Mouse (Mus musculus) liver, embryonic 13.5 days (tissue): ENCODE results near the gene Alg2. TPM values are rescaled to one million over a fixed set of nuclear protein-coding genes. Genes with fewer than 3 reads are reported as not detected.
A peak's percentile ranks its signal among the peaks of the same experiment; 100 is the strongest.

Source experiments
- ATAC-seq: fragments of 200-750 bp; cut with Nextera tagmentation; 2 replicates; pipeline ENCODE4 v1.8.0; 2017; ENCODE audit warnings: low read depth, mild to moderate bottlenecking, moderate number of reproducible peaks, moderate library complexity
- DNase-seq: peaks from one replicate; pipeline ENCODE4 v3.0.0; 2022
- H3K27ac ChIP-seq: fragments of 300-500 bp; sonication (generic); 2 replicates; pipeline ENCODE4 v1.5.1; 2015; ENCODE audit warnings: moderate library complexity, mild to moderate bottlenecking, inconsistent platforms
- H3K27me3 ChIP-seq: fragments of 300-500 bp; sonication (generic); 2 replicates; pipeline ENCODE4 v1.6.1; 2015; ENCODE audit warnings: mild to moderate bottlenecking, inconsistent platforms
- H3K36me3 ChIP-seq: fragments of 300-500 bp; sonication (generic); 2 replicates; pipeline ENCODE4 v1.6.1; 2015; ENCODE audit warnings: mild to moderate bottlenecking, inconsistent platforms
- H3K4me1 ChIP-seq: fragments of 300-500 bp; sonication (generic); replicated peaks from 2 replicates; pipeline ENCODE4 v1.6.1; 2015; ENCODE audit warnings: inconsistent platforms
- H3K4me2 ChIP-seq: fragments of 300-500 bp; sonication (generic); 2 replicates; pipeline ENCODE4 v1.6.1; 2015; ENCODE audit warnings: inconsistent platforms, mild to moderate bottlenecking, moderate library complexity
- H3K4me3 ChIP-seq: fragments of 300-500 bp; sonication (generic); replicated peaks from 2 replicates; pipeline ENCODE4 v1.5.1; 2015; ENCODE audit warnings: mild to moderate bottlenecking, inconsistent platforms
- H3K9ac ChIP-seq: fragments of 300-500 bp; sonication (generic); 2 replicates; pipeline ENCODE4 v1.6.1; 2015; ENCODE audit warnings: mild to moderate bottlenecking, inconsistent platforms
- H3K9me3 ChIP-seq: fragments of 300-500 bp; sonication (generic); replicated peaks from 2 replicates; pipeline ENCODE4 v1.6.1; 2016; ENCODE audit warnings: inconsistent platforms
- WGBS: fragments of 180-500 bp; shearing (Covaris S2); methylation state at CpG from one replicate; pipeline ENCODE4 v1.1.7; 2015; ENCODE audit not compliant: insufficient replicate concordance; 5-methylcytosine and 5-hydroxymethylcytosine counted together
- polyA plus RNA-seq: library from polyadenylated mRNA; unstranded; fragments of >200 nt; fragmentation: Nextera tagmentation; extraction: Ambion mirVana; gene quantifications from 2 replicates; pipeline ENCODE4 v1.2.1, GENCODE M21; 2015

Alg2 gene
- polyA plus RNA-seq, 1 experiment from 2014 or later, result 16.2 TPM

DNA sequence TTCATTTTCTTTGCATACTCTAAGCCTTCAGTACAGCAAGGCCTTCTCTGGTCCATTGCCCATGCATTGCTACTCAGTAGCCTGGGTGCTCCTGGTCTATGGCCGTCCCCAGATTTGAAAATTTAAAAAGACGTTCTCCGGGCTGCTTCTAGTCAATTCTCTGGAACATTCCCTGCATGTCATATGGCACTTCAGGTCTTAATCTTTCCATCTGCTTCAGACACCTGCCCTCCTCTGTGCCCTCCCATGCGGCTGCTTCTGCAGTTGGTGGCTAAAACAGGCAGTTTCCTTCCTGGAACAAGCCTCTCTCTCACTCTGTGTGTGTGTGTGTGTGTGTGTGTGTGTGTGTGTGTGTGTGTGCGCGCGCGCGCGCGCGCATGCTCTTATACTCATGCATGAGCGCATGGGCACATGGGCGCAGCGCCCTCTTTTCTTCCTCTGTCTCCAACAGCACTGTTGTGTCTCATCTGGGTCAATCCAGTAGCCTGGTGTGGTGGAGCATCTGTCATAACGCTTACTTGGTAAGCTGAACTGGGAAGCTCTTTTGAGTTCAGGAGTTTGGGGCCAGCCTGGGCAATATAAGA is 48.8 kb downstream of the Alg2 start:
- WGBS, result 86% methylated on average over 11 of the region's 16 CpGs
- ATAC-seq (no peak), DNase-seq (no peak)

DNA sequence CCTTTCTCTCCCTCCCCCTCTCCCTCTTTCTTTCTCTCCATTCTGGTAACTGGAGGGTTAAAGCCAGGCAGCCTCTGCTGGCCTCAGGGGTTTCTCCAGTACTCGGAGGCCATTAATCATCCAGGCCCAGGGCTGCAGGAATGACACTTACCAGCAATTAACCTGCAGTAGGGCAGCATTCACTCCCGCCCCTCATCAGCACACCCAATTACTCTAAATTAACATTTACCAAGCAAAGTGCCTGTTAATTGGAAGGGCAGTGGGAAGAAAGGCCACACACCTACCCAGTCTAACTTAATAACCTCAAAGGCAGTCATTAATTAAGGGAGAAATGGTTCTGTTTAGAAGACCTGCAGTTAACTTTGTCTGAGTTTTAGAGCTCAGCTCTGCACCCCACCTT is 49.8 kb downstream of the Alg2 start:
- DNase-seq, result no peak
- WGBS, result 28% methylated on average over 2 of the region's 2 CpGs
- H3K4me1 ChIP-seq, result peaks cover 11% of the 10 kb centered on the region
- no peaks in the 10 kb centered on the region for H3K9me3 ChIP-seq
- no peaks in the 10 kb centered on the region for H3K36me3 ChIP-seq
- no peak overlapping the region for H3K9ac ChIP-seq
- no peak overlapping the region for H3K4me3 ChIP-seq
- H3K27me3 ChIP-seq, result no peaks in the 10 kb centered on the region
- ATAC-seq, result no peak
- no peak overlapping the region for H3K27ac ChIP-seq
- H3K4me2 ChIP-seq, result no peak overlapping the region

More for the DNA sequence above, 48.8 kb downstream of the Alg2 start:
- H3K9me3 ChIP-seq, result no peaks in the 10 kb centered on the region
- no peaks in the 10 kb centered on the region for H3K27me3 ChIP-seq
- no peak overlapping the region for H3K4me2 ChIP-seq
- no peak overlapping the region for H3K4me3 ChIP-seq
- no peaks in the 10 kb centered on the region for H3K36me3 ChIP-seq
- peaks cover 11% of the 10 kb centered on the region for H3K4me1 ChIP-seq
- H3K9ac ChIP-seq, result no peak overlapping the region
- no peak overlapping the region for H3K27ac ChIP-seq

DNA sequence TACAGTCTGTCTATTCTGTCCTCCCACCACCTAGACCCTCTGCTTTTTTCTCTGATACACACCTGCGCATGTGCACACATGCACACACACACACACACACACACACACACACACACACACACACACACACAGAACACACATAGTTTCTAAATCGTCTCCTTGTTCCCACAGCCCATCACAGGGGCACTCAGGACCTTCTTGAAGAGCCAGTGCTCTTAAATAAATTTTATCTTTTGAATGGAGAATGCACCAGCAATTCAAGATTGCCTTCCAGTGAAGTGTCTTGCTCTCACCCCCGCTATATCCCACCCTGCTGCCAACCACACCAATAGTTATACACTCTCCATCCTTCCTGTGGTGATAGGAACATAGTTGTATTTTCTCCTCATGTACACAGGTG is 51.2 kb downstream of the Alg2 start:
- H3K9ac ChIP-seq, result no peak overlapping the region
- DNase-seq (no peak), ATAC-seq (no peak)
- H3K4me1 ChIP-seq, result peaks cover 11% of the 10 kb centered on the region
- no peak overlapping the region for H3K27ac ChIP-seq
- 57% methylated on average over 3 of the region's 3 CpGs for WGBS
- no peak overlapping the region for H3K4me3 ChIP-seq
- no peaks in the 10 kb centered on the region for H3K9me3 ChIP-seq
- H3K4me2 ChIP-seq, result no peak overlapping the region
- no peaks in the 10 kb centered on the region for H3K36me3 ChIP-seq
- no peaks in the 10 kb centered on the region for H3K27me3 ChIP-seq

DNA sequence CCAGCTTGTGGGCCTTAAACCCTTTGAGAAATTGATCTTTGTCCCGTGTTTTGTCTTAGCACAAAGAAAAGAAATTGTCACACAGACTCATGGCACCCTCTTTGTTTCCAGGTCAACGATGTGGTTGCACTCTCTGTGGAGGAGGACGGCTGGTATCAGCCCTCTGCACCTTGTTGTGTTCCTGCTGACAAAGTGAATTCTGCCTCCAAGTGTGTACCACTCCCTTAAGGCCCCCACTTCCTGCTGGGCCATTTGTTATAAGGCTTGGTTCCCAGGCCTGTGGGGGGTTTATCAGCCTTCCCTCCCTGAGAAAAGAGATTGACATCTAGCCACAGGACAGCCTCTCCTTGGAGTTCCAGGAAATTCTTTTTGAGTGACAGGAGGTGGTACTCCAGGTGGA is 51.9 kb downstream of the Alg2 start:
- ATAC-seq, result peak; percentile 65

DNA sequence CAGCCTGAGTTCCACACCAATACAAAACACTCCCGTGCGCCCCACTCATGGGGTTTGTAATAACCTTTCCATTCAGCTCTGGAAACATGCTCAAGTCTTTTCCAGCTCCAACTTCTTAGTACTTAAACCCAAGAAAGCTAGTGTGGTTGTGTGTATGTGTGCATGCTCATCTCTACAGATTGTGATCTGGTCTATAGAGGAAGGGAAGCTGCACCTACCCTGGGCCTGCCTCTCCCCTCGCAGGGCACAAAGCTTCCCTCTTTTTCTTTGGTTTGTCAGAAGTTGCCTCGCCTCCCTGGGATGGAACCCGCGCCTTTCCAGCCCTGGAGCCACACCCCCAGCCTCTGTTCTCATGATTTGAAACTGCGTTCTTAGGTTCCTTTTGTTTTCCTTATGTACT is 53.9 kb downstream of the Alg2 start:
- H3K36me3 ChIP-seq, result no peaks in the 10 kb centered on the region
- H3K4me1 ChIP-seq, result peaks cover 11% of the 10 kb centered on the region
- 39% methylated on average over 7 of the region's 7 CpGs for WGBS

More for the DNA sequence above, 51.9 kb downstream of the Alg2 start:
- H3K4me2 ChIP-seq, result no peak overlapping the region
- no peak for DNase-seq
- no peaks in the 10 kb centered on the region for H3K27me3 ChIP-seq
- H3K36me3 ChIP-seq, result no peaks in the 10 kb centered on the region
- no peak overlapping the region for H3K27ac ChIP-seq
- H3K9me3 ChIP-seq, result no peaks in the 10 kb centered on the region
- no peak overlapping the region for H3K9ac ChIP-seq
- H3K4me1 ChIP-seq, result peaks cover 11% of the 10 kb centered on the region
- WGBS, result 3% methylated on average over 3 of the region's 3 CpGs
- H3K4me3 ChIP-seq, result no peak overlapping the region

DNA sequence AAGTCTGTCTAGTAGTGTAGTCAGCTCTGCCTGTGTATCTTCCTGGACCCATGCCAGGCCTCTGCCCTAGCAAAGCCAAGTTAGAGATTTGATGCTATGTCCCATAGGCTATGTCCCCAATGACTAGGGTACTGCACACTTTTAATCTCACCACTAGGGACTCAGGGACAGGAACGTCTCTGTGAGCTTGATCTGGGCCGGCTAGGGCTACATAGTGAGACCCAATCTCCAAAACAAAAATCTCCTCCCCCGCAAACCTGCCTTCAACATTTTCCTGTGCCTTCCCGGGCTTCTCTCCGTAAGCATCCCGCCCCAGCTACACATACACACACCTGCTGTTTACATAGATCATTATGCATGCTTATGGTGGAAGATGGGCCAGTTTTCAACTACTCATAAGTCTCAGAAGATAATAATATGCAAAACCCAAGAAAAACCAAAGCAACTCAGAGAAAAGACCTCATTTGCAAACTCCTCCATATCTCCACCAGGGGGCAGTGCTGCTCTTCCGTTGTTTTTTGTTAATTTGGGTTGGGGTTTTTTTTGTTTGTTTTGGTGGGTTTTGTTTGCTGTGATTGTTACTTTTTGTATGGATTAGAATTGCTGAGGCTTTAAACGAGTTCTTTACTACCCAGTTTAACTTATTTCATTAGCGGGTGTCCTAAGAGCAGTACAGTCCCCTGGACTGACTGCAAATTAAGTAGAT is 54.7 kb downstream of the Alg2 start:
- H3K27ac ChIP-seq, result no peak overlapping the region
- WGBS, result 26% methylated on average over 9 of the region's 9 CpGs
- DNase-seq (no peak), ATAC-seq (no peak)
- H3K9ac ChIP-seq, result no peak overlapping the region
- no peak overlapping the region for H3K4me3 ChIP-seq
- no peaks in the 10 kb centered on the region for H3K27me3 ChIP-seq
- H3K9me3 ChIP-seq, result no peaks in the 10 kb centered on the region
- no peak overlapping the region for H3K4me2 ChIP-seq
- no peaks in the 10 kb centered on the region for H3K36me3 ChIP-seq
- peaks cover 11% of the 10 kb centered on the region for H3K4me1 ChIP-seq

More for the DNA sequence above, 53.9 kb downstream of the Alg2 start:
- DNase-seq, result no peak
- no peak overlapping the region for H3K9ac ChIP-seq
- H3K27me3 ChIP-seq, result no peaks in the 10 kb centered on the region
- H3K4me3 ChIP-seq, result no peak overlapping the region
- no peaks in the 10 kb centered on the region for H3K9me3 ChIP-seq
- no peak for ATAC-seq
- no peak overlapping the region for H3K4me2 ChIP-seq
- H3K27ac ChIP-seq, result no peak overlapping the region

DNA sequence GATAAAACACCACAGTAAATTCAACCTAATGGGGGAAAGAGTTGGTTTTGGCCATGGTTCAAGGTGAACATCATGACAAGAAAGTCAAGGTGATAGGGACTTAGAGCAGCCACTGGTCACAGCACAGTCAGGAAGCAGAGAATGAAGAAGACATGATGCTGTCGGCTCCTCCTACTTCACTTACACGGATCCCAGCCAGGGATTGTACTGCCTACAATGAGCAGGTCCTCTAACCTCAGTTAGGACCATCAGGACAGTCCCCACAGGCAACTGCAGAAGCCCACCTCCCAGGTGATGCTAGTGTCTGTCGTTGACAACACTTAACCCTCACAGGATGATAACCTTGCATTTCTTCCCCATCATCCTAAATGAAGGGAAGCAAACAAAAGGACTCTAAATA is 56.3 kb downstream of the Alg2 start:
- Histone ChIP-seq H3K27me3 (no peaks in the 10 kb centered on the region), H3K4me2 (no peak overlapping the region), H3K9ac (no peak overlapping the region), H3K4me1 (peaks cover 11% of the 10 kb centered on the region), H3K27ac (no peak overlapping the region), H3K36me3 (0 out of 2 replicates have a peak, but pooled peaks cover 2% of the 10 kb centered on the region), H3K4me3 (no peak overlapping the region), H3K9me3 (no peaks in the 10 kb centered on the region)
- ATAC-seq (no peak), DNase-seq (no peak)
- WGBS, result 47% methylated on average over 3 of the region's 3 CpGs

Other genes with a start within 250 kb of the Alg2 start
- gene Tgfbr1, start 121.1 kb downstream of the Alg2 start, polyA plus RNA-seq, result 4.6 and 6.5 TPM in 2 replicates
- 247 and 248 TPM in 2 replicates for gene Sec61b, start 325 bp upstream of the Alg2 start, polyA plus RNA-seq